Mouse (Mus musculus) 416B (cell line): ENCODE results near the gene Miga2.
"Not testable (repeated sequence)": the region's sequence is repeated elsewhere in the genome, so short reads cannot be mapped to it uniquely, and the experiment has no call there.

Experiments
- DNase-seq: peaks from one replicate; pipeline ENCODE4 v3.0.0; 2011; ENCODE audit warnings: low read depth

Miga2 gene

DNA sequence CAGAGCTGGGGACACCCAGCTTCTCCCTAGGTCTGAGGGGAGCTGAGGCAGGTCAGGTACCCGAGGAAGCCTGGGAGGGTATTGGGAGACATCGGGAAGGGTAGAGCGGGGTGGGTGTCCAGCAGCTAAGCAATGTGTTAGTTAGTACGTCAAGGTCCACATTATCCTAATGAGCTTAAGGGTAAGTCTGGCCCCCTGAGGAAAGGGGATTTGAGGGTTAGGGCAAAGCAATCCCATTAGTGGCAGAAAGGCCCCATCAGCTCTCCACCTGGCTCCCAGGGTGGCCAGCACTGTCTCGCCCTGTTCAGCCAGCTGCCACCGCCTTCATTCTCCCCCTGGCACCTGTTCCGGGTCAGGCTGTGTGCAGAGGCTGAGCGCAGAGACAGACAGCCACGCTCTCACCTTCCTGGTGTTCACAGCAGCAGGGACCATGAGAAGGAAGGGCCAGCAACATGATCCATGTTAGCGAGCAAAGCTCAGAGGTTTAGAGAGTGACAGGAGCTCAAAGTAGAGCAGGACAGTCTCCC, 34.0 kb downstream of the Miga2 start:
- DNase-seq: no peak

DNA sequence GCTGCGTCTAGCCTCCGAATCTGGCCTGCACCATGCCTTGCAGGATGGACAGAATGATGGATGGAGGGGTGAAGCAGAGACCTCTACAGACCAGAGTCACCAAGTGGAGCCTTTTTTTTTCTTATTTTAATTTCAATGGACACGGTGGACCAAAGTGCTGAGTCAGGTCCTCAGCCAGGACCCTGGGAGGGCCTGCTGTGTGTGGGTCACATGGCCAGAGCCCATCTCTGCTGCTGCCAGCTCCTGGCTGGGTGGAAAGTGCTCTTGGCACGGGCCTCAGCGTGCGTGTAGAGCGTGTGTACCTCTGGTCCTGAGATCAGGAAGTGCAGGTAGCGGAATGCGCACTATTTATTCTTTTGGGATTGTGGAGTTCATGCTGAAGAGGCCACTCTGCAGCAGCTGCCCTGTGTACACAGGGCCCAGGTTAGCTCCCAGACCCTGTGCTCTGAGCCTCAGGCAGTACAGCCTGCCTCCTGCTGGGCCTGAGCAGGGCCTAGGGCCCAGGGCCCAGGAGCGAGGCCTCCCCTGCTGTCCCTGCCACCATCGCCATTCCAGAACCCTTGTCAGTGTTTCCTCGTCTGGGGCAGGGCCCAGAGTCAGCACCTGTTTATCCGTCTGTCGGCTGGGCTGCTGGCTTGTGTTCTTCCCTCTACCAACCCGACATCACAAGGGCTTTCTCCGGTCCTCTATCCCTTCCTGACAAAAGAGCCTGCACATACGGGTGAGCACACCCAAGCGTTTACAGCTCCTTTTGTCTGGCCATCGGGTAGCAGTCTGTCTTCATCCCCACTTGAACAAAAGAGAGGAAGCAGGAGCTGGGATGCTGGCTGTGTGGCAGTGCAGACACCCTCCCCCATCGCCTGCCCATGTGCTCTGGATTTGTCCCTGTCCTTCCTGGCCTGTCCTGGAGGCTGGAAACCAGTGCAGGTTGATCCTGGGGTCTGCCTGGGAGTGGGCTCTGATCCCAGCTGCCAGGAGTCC, 35.4 kb downstream of the Miga2 start:
- no peak for DNase-seq

DNA sequence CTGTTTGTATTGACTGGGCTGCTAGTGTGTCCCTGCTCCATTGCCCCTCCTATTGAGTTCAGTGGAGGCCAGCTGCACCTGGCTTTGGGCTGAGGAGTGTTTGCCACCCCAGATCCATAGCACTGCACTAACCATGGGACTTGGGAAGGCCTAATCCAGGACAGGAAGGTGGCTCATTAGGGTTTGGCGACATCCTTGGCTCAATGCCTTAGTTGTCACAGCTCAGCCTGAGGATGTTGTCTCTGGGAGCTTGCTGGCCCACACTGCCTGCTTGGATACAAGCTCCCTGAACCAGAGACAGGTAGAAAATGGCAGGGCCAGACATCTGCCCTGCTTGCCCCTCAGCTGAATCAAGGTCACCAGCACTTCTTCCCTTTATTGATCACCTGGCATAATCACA, 37.5 kb downstream of the Miga2 start:
- no peak for DNase-seq

DNA sequence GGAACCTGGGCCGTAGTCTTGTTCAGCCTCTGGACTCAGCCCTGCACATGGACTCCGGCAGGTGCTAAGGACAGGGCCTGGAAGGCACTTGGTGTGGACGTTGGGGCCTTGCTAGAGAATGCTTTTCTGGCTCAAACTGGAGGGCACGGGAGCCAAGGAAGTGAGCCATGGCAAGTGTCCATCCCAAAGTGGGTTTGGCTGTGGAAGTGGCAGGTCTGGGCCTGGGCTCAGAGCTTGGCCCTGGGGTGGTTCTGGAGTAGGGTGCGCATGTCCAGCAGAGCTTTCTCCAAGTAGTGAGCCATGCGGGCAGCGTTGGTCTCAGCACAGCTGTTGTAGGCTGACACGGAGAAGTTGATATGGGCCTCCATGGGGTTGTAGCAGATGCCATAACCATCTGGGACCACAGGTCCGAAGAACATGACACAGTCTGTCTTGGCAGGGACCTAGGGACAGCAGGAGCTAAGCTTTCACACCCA, 38.4 kb downstream of the Miga2 start:
- no peak for DNase-seq

GRCm38 (mm10) chr2:30402843-30403242, 38.8 kb downstream of the Miga2 start:
- DNase-seq: no peak

DNA sequence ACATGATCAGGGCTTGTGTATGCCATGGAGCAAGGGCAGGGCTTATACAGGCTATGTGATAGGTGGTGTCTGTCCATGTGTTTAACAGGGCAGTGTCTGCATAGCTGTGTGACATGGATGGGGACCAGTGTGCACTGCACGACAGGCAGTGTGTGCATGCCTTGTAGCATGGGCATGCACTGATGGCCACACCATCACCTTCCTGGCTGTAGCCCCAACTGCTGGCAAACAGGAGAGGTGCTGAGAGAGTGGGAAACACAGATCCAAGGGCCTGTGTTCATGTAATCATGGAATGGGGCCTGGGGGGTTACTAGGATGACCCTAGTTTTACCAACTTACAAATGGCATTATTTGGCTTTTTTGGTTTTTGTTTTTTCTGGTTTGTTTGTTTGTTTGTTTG, 39.8 kb downstream of the Miga2 start:
- no peak for DNase-seq

DNA sequence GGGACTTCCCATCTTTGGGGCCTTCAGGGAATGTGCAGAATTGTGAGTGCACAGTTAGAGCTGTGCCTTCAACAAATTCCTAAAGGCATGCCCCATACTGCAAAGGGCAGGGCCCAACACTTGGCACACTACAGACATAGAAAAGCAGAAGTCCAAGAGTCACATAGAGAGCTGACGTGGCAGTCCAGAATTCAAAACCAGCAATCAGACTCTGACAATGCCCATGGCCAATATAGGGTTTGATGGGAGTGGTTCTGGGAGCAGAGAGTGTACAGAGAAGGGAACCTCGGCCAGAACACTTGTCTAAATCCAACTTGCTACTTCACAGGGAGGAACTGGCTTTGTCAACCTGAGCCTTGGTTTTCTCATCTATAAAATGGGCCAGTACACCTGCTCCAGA, 43.2 kb downstream of the Miga2 start:
- no peak for DNase-seq

DNA sequence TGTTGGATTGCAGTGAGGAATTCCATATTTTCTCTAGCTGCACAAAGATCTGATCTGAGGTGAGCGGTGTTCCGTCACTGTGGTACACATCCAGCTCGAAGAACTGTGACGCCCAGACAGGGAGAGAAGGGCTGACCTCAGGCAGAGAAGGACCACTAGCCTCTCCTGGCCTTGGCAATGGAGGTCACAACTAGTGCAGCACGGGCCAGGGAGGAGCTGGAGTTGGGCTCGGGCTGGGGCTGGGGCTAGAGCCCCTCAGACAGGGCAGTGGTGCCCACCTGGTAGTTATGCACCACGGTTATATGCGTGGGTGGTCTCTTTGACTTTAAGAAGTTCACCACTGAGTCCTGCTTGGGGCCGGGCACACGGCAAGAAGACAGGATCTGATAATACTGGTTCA, 43.7 kb downstream of the Miga2 start:
- no peak for DNase-seq

DNA sequence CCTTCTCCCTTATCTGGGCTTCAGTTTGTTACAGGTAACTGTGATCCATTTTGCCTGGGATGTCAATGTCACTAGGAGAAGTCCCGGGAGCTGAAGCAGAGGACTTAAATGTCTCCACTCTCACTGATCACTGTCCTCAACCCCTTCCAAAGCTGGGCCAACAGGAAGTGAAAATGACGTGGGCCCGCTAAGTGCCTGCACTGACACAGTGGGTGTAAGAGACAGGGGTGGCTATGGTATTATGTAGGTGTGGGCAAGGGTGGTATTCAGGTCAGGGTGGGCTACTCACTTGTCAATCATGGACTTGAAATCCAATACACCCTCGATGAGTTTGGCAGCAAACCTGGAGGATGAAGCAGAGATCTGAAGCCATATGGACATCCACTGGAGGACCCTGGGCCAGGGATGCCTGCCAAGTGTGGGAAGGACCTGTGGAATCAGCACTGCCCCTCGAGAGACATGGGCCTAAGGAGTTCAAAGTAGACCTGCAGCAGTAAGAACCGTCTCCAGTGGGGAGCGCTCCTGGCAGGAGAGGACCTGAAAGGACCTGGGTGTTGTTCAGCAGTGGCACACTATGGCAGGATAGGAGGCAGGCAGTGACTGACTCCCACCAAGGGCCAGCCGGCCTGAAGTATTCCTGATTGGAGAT, 44.5 kb downstream of the Miga2 start:
- no peak for DNase-seq

DNA sequence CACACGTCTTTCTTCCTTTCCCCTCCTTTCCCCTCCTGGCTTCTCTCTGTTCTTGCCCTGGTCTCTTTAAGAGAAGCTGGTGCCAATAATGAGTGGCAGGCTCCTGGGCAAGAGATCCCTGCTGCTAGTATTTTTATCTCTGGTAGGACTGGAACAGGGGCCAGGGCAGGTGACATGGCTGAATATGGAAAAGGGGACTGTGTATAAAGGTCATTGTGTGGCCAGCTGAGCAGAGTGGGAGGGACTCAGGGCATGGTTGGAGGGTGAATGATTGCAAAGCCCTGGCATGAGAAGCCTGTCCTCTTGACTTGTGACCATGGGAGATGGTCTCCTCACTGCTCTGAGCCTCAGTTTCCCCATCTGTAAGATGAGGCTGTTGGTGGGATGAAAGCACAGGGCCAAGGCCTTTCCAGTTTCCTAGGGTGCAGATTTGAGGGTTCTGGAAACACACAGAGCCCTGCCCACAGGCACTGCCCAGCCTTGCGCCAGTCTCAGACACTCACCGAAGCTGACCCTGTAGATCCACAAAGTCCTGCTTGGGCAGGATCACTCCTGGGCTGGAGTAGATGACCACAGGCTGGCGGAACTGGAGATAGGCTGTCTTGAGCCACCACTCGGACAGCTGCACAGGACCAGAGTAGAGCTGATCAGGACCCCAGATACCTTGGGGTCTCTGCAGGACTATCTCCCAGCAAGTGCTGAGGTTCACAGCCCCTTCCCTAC, 45.6 kb downstream of the Miga2 start:
- no peak for DNase-seq

DNA sequence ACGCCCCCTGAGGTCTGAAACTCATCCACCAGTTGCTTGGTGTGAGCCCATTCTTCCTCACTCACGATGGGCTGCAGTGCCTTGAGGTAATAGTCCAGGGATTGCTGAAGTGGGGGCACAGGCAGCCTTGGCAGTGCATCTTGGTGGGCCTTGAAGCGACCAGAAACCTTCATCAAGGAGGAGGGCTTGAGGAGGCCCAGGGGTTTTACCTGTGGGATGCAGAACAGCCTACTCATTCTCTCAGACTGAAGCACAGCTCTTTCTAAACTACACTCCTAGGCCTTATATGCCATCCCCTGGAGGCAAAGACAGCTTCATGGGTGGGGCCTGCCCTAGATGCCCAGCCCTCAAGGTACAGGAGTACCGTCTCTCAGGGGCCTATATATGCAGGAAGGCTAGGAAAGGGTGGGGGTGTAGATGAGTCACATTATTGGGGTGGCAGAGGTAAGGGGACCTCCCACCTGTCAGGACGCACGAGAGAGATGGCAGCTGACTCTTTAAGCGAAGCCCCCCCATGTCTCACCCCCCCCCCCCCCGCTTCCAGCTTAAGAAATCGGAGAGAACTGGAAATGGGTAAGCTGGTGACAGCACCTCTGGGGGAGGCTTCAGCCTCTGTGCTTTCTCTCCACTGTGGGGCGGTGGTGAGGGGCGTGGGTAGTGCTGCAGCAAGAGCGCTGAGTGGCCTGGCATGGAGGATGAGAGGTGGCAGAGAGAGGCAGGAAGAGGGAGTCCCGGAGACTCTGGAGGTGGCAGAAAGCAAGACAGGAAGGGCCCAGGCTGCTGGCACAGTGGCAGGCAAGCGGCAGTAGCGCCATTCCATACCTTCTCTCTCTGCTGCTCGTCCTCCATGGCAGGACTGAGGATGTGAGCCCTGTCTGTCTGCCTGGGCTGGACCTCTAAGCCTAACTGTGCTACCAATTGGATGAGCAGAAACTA, 49.3 kb downstream of the Miga2 start:
- no peak for DNase-seq

- peak; percentile 56 for DNase-seq
These were observed 50.1 kb downstream of the Miga2 start for GRCm38 (mm10) chr2:30414101-30414500.

GRCm38 (mm10) chr2:30414681-30415080, 50.6 kb downstream of the Miga2 start:
- DNase-seq: no peak

DNA sequence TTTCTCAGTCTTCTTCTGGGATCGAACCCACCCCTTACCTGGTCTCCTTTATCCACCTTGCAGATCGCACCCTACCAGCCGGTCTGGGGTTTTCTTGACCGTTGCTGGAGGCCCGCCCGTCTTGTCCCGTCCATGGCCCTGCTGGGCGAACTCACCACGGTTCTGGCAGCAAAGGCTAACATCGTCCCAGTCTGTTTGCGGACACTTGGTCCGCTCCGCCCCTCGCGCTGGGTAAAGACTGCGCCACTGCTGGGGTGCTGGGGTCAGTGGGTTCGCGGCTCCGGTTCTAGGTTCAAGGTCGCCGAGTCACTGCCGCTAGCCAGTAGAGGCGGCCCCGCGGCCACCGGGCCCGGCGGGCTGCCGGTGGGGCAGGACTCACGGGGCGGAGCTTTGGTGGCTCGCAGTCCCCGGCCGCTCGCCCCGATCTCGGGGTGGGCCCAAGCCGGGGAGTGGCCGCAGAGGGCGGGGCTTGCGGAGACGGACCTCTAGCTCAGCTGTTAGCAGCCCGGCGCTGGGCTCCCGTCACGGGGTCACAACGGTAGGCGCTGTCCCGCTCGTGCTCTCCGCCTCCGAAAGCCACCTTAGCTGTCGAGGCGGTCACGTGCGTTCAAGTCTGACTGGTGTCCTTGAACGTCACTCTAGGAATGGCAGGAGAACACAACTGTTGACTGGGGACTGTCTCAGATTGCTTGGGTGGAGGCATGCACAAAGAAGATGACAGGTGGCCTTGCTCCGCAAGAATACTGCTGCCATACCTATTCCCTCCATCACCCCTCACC, 51.3 kb downstream of the Miga2 start, which contains the start of gene Crat:
Gene Crat (minus strand): TSS at position 657 of the 779 bp plus-strand sequence.
- peak; percentile 95 for DNase-seq

- peak; percentile 94 for DNase-seq
These were observed 52.1 kb downstream of the Miga2 start, which contains the start of gene Ptpa for GRCm38 (mm10) chr2:30415936-30416648. Gene Ptpa, plus strand, starts transcription at chr2:30416039.

DNA sequence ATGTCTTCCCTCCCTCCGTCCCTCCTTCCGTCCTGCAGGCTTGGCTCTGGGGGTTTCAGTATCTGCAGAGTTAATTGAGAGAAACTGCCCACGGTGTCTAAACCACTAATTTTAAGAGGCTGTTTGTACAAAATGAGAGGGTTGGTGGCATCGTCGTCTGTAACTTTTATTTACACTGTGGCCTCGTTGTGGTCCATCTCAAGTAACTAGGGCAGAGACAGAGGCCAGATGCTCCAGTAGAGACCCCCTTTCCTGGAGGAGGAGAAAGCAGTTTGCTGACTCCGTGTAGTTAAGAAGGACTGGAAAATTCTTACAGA, 52.6 kb downstream of the Miga2 start:
- peak; percentile 57 for DNase-seq

GRCm38 (mm10) chr2:30417154-30417553, 53.1 kb downstream of the Miga2 start:
- DNase-seq: not testable (repeated sequence)

DNA sequence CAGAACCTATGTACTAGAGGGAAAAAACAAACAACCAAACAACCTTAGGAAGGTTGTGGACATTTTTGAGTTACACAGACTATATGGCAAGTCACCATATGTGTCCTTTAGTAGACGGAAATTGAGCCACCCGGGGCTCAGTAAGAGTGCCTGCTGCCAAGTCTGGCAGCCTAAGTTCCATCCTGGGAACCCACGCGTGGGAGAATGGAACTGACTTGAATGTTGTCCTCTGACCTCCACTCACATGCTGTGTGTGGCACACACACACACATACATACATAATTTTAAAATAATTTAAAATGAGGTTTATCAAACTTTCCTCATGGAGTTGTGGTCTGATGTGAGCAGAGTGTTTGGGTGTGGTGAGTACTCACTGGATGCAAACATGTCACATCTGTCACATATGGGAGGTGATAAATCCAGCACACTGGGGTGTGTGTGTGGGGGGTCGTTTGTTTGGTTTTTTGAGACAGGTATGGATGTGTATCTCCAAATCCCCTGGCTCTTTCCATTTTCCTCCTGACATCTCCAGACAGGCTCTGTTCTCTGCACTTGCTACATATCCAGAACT, 53.6 kb downstream of the Miga2 start:
- no peak for DNase-seq

DNA sequence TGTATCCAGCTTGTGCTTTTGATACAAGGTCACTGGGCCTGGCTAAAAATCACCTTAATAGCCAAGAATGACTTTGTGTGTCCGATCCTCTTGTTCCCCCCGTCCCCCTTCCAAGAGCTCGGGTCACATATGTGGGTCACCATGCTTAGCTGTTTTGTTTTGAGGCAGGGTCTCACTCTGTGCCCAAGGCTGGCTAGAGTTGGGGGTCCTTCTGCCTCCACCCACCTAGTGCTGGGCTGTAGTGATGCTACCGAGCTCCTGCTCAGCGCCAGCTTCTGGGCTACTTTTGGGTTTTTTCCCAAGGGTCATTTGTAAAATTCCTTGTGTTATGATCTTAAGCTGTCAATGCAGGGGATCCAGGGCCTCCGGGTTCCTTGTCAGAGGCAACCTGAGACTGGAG, 54.2 kb downstream of the Miga2 start:
- DNase-seq: no peak
